Mouse (Mus musculus) cortical plate, adult 2 months (tissue): ENCODE measurements around the gene Nt5c1a.

Source experiments
- CTCF ChIP-seq: fragments of 200-500 bp; IDR thresholded peaks from 2 replicates; pipeline ENCODE4 v1.5.1; 2011; ENCODE audit warnings: mild to moderate bottlenecking, control low read depth, low read length; ENCODE audit not compliant: insufficient read depth; ENCODE audit errors: extremely low read depth
- POLR2A ChIP-seq: fragments of 200-500 bp; IDR thresholded peaks from 2 replicates; pipeline ENCODE4 v1.6.1; 2011; ENCODE audit warnings: mild to moderate bottlenecking, low read length, control low read depth; ENCODE audit not compliant: insufficient read depth; ENCODE audit errors: extremely low read depth

DNA sequence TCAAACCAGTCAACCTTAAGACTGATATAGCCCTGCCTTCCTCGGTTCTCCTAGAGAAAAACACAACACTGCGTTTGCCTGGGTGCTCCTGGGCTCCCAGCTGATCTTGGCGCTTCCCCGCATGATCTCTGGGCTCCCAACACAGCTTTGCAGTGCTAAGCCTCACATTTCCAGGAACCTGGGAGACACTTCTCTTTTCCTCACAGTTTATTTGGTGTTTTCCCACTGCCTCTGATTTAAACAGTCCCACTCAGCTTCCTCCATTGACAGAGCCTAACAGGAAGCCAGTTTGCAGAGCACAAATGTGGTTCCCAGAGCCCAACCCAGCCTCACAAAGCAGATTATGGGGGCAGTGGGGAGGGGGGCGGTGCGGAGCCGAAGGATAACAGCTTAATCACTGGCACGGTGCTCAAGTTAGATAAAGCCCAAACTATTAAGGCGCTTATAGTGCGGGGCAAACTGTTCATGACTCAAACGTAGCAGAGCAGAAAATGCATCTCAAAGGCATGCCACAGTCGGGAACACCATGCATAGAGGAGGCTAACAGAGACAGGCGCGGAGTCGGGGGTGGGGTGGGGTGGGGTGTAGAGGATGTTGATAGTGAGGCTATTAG, 38.9 kb upstream of the Nt5c1a start:
- no peak for TF ChIP-seq POLR2A
- no peak for TF ChIP-seq CTCF
